Mouse (Mus musculus): ENCODE data around the gene Afdn.

Afdn gene

DNA sequence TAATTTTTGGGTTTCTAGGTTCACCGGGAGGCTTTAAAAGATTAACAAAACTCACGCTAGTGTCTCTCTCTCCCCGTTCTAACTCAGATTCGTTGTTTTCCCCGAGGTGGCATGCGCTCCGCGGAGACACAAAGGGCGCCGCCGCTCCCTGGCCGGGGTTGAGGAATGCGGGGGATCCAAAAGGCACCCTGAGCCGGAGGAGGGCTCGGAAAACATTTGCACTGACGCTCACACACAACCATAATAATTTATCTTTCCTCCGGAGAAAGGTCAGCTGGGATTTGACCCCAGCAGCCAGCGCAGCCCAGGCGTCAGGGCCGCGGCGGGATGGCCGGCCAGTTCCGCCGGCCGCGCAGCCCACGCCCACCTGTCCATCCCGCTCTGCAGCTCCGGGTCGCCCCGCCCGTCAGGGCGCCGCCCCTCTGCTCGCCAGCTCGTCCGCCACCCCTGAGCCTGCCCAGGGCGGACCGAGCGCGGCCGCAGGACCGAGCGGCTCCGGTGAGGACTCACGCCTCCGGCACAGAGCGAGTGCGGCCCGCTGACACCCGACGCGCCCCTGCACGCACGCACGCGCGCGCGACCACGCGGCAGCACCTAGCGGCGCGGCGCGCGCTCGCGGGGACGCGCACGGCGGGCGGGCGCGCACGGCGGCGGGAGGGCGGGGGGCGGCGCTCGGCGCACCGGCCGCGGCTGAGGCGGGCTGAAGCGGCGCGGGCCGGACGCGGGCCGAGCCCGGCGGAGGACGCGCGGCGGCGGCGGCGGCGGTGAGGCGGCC lies at the start of gene Afdn:
Afdn (plus strand) TSS at position 687 of the 775 bp plus-strand sequence.
- DNase-seq: peak; percentile 85

DNA sequence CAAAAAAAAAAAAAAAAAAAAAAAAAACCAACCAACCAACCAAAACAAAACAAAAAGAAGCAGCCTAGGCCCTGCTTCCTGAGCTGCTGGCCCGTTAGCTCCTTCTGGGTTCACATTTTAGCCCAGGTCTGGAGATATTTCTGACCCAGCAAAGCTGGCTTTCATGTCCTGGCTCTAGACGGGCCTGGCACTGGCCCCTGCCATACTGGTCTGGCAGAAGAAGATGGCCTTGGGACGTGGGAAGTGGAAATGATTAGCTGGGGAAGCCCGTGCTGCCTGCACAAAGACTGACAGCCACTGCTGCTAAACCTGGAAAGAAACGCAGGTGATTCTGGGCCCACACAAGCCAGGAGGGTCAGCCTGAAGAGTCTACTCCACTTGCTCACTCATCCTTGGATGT lies 49.2 kb upstream of the Afdn start:
- DNase-seq: no peak

DNA sequence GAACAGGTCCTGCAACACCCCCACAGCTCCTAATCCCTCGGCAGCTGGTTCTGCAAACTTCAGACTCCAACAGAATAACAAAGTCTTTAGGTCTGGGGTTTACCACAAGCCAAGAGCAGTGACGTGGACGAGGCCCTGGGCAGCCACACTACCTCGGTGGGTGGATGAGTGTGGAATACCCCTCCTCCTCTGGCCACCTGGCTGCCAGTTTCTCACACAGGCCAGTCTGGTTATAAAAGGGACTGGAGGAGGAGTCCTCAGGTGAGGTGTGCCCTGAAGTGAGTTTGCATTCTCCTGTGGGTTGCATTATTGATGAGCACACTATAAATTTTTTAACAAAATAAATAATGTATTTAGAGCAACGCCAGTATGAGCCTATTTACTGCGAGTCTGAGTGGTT lies 48.2 kb upstream of the Afdn start:
- no peak for DNase-seq

DNA sequence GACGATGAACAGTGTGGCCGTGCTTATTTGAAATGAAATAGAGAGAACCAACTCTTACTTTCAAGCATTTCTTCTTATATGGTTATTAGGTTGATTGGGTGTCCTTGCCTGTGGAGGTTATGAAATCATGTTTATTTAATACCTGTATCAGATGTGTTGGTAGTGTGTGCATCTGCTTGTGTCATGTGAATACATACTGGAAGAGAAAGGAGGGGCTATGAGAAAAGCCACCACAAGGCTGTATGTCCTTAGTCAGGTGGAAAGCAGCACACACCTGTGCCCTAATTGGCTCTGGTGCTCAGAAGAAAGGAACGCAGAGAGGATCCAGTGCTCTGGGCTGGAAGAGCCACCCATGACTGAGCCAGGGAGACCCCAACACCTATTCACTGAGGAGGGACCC lies 47.8 kb upstream of the Afdn start:
- DNase-seq: no peak

DNA sequence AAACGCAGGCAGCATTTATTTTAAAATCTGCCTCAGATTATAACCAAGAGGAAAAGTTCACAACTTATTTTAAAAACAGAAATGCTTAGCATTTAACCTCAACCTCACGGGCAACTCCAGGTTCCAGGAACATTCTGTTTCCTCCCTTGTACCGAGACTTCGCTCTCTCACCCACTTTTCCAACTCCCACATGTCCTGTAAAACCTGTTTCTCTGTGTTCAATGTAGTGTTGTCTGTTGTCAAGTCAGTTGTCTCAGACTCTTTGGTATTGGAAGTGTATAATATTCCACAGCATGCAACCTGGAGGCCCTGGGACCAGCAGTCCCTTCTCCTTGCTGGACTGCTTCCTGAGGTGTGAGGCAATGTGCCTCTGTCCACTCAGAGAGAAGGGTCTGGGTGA lies 46.2 kb upstream of the Afdn start:
- DNase-seq: no peak

DNA sequence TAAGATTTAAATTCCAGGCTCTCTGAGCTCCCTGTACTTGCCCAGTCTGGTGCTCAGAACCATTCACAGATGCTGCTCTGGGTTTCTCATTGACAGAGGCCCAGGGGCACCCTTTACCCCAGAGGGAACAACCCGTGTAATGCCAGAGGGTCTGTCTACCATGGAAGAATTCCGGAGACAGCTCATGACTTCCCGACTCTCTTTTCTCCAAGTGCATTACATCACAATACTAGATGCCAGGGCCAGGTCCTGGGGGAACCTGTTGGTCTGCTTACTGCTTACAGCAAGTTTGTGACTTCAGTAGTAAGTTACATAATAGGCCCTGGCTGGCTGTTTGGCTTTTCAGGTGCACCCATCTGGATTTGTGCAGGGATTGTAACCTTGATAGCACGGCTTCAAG lies 45.7 kb upstream of the Afdn start:
- peak; percentile 43 for DNase-seq

DNA sequence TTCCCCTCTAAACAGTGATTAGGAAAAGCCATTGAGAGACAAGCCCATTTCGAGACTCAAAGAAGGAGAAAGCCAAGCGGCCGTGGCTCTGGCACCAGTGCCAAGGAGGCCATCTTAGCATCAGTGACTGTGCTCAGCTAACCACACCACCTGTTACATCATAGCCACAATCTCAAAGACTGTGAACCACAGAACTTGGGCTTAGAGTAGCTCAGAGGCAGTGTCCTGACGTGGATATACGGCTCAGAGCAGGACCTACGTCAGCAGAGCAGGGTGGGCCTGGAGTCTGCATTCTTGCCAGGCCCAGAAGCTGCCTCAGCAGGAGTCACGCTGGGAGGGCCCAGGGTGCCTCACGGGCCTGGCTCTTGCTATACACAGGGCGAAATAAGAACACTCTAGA lies 44.8 kb upstream of the Afdn start:
- DNase-seq: no peak

DNA sequence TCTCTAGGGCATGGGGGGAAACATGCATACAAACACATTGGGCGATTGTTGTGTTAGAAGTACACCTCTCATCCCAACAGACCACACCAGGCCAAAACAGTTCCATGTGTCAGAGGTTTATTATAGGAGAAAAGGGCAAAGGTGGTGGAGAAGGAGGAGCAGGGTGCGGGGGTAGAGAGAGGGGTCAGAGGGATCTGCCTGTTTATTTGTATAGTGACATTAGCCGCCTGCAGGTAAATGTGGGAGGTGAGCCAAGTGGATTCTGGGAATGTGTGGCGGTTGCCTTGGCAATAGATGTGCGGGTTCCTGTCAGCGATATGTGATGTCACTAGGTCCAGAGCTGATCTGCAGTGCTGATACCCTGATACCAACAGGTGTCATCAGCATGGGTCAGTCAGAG lies 44.0 kb upstream of the Afdn start:
- no peak for DNase-seq

DNA sequence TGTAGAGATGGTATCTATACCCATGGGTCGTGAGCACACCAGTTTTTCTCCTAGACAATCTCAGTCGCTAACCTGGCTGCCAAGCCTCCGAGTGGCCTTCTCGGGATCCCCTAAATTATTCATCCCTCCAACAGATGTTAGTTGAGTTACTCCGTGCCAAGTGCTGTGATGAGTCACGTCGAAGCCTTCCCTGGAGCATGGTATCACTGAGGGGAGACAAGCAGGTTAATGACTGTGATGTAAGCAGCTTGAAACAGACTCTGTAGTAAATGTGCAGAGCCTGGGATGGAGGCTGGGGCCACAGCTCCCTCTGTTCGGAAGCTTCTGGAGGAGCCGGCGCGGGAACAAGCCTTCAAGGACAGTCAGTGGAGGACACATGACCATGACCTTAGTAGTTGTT lies 42.9 kb upstream of the Afdn start:
- no peak for DNase-seq

DNA sequence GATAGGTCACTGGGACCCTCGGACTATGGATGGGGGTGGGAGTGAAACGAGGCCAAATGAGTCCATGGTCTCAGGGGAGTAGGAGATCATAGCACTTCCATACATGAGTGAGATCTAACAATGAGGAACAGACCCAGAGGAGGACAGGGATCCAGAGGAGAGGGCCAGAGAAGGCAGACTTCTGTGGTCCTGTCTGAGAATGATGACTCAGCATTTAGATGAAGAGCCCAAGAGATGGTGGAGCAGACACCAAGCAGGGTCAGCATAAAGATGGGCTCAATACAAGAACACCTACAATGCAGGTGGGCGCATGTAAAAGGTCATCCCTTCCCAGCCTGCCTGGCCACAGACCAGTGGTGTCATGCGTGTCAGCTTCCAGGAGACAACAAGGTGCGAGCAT lies 40.2 kb upstream of the Afdn start:
- no peak for DNase-seq

DNA sequence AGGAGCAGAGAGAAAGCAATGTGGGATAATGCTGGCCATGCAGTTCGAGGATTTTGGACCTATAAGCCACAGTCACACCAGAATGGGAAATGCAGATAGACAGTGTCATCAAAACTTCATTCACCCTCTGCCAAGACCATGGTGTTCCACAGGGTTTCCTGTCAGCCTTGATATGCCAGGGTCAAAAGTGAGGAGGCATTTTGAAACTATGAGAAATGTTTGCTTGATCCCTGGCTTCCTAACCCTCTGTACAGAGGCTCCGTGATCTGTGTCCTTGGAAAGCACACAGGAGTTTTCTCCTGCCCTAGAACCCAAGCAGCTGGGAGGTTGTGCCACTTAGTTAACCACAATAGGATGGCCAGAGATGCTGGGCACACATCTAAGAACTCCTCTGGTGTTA lies 39.0 kb upstream of the Afdn start:
- DNase-seq: no peak

DNA sequence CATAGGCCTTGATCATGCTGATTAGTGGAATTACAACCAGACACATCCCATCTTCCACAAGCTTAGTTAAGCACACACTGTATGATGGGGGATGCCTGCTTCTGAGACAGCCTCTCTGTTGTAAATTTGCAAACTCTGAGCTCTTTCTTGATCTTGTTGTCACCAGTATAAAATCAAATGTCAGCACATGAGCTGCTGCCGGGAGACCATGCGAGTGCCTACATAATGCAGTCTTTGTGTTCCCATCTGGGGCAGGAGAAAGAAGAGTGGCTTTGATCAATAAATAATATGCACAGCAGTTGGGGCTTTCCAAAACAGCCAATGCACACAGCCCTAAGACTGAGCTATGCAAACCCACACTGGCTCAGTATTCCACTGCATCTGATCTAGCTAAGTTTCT lies 37.9 kb upstream of the Afdn start:
- no peak for DNase-seq

DNA sequence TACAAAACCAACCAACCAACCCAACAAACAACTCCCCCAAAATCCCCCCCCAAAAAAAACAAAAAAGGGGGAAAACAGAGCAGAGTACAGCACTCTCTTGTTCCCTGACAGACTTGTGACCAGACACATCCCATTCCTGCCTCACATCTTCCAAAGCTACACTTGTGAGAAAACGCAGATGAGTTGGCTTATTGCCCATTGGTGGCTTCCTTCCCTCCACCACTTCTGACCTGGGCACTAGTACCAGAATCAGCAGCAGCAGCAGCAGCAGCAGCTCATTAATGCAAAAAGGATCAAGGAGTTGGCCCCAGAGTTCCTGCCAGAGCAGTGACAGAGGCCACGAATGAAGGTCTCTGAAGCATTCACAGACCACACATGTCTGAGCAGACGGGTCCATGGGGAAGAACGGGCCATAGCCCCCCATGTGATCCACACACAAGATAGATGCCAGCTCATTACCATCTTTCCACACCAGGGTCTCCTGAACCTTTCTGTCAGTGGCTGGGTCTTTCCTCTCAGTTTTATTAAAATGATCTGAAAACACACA lies 35.3 kb upstream of the Afdn start:
- DNase-seq: no peak

DNA sequence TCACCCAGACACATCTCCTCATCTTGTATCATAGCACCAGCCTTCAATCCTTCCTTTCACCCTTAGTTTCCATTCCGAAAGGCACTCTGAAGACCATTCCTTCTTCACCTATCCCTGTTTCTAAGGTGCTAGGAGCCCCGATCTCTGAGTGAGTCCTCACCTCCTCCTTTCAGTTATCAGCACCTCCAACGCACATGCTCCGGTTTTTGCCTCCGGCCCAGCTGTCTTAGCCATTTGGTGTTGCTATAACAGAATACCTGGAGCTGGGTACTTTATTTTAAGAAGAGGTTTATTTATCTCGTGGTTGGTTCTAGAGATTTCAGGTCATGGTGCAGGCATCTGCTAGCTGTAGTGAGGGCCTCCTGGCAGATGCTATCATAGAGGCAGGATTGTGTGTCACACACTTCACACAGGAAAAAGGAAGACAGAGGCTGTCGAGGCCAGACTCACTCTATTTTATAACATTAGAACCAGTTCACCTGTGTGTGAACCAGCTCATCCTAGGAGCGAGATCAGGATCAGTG lies 33.4 kb upstream of the Afdn start:
- DNase-seq: no peak

DNA sequence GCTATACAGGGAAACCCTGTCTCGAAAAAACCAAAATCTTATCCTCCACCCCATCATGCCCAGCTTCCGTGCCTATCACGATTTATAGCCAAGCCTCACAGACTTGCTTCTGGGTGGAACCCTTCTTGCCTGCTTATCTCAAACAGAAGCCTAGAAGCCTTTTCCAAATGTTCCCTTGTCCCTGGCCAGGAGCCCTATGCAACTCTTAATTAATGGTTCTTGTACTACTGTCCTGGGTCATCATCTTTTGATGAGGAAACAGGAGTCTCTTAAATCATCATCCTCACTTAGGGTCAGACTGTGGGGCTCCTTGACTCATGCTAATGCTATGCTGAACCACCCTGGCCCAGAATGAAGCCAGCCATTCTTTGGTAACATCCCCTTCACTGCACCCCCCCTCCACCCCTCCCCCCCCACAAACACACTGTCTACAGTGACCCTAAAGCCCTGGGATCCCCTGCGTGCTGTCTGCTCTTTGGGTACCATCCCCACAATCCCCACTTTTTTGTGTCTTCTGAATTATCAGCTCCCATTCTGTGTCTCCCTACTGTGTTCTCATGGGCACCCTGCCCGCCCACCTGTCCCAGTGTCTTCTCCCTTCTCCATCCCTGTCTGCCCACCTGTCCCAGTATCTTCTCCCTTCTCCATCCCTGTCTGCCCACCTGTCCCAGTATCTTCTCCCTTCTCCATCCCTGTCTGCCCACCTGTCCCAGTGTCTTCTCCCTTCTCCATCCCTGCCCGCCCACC lies 29.2 kb upstream of the Afdn start:
- no peak for DNase-seq

DNA sequence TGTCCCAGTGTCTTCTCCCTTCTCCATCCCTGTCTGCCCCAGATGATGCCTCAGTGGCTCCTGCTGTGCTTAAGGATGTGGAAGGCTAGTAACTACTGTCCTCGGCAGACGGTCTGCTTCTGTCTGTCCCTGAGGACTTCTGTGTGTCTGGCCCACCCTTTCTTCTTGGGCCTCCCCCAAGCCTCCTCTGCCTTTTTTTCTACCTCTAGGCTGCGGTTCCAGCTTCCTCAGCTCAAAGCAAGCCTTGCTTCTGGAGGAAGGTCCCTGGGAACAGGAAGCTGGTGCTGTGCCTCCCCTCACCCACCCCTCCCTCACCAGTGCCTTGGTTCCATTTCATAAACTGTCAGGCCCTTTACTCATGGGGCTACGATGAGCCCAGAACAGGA lies 28.6 kb upstream of the Afdn start:
- no peak for DNase-seq

DNA sequence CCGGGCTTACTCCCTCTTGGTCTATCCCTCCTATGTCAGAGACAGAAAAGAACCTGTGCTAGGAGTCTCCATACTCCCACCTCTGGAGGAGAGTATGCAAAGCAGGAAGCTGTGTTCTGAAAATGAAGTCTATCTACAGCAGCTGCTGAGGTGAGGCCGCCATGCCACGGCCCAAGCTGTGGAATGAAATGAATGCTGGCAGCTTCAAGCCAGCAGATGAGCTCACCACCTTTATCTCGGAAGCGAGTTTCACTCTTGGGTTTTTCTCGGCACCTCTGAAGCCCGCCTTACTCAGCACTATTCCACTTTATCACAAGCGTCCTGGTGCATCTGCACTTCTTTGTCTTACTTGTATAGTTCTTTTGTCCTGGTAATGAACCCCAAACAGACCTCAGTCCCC lies 27.7 kb upstream of the Afdn start:
- DNase-seq: no peak

DNA sequence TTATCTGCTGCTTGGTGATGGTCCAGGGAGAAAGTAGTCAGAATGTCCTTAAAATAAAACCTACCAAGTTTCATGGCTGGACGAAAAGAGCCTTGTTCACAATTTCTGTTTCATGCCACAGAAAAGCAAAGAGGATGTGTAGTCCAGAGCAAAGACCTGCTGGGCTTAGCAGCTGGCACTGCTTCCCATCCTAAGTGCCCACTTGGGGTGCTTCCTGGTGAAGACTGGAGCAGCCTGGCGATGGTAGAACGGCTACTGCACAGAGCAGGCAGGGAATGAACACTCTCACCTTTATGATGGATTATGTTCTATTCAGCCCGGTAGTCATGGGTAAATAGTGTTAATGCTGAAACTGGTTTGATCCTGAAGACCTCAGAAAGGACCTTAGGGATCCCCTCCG lies 26.4 kb upstream of the Afdn start:
- no peak for DNase-seq

DNA sequence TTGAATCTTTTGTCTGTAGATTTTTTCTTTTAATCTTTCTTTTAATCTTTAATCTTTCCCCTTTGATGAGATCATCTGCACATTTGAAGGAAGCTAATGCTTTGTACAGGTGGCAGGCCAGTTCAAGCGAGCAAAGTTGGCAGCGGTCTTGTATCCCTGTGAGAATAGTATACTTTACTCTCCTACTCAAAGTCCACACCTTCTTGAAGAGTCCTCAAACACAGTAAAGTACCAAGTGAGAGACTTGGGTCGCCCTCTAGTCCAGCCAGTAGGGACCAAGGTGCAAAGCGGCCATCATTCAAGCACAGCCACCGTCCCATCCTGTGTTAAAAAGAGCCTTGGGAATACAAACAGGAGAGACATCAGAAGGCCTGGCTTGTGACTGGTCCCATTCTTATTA lies 25.3 kb upstream of the Afdn start:
- DNase-seq: peak; percentile 53

DNA sequence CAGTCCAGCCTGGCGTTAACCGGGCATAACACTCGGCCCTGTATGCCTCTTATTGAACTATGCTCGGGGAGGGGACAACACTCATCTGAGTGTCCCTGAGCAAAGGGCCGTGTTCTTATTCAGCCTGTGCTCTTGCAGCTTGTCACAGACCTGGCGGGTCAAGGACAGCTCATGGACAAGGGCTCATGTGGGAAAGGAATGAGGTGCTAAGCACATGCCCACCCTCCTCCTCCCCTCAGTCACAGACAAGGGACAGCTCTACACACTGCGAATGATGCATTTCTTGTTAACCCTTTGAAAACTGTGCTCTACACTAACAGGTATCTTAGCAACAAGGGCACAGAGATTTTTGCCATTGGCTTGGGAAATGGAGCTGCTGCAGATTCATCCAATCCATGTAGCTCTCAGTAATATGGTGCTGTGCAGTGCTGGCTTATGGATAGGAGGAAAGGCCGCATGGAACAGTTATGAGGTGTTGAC lies 24.5 kb upstream of the Afdn start:
- DNase-seq: no peak

DNA sequence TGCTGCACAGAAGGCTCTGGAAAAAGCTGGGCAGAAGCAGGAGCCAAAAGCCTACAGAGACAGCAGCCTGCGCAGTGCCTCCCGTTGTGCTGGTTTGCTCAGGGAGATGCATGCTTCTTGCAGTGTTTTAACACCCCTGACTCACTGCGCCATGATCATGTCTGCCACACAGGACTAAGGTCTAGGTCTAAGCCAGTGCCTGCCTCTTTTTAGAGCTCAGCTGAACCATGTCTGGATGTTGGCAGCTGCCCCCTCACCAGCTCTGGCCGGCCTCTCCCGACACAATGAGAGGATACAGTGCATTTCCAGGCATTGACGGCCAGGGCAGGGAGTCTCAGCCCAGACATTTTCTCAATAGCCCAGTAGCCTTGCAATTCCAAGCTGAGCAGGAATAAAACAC lies 23.0 kb upstream of the Afdn start:
- DNase-seq: peak; percentile 64

DNA sequence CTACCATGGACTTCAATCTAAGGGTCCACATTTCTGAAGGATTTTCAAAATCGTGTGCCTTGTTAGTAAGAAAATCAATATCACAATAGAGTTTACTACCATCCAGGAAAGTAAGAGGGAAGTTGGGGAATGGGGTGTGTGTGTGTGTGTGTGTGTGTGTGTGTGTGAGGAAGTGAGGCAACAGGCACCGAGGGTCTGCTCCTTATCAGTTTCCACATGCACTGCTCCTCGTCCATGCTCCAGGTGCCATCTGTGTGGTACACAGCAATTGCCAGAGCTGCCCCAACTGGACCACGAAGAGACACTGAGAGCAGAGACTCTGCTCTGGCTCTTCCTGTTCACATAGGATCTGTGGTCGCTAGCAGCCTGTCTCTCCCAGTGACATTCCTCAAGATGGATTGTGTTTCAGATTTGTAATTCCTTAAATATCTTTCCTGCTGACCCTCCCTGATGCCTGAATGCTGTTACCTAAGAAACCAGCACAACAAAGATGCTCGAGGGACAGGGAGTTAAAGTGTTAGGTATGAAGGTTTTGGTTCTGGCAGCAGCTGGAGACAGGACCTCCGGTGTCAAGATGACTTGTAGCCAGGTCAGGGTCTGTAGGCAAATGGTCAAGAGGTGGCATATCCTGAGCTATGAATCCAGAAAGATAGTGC lies 22.1 kb upstream of the Afdn start:
- no peak for DNase-seq

DNA sequence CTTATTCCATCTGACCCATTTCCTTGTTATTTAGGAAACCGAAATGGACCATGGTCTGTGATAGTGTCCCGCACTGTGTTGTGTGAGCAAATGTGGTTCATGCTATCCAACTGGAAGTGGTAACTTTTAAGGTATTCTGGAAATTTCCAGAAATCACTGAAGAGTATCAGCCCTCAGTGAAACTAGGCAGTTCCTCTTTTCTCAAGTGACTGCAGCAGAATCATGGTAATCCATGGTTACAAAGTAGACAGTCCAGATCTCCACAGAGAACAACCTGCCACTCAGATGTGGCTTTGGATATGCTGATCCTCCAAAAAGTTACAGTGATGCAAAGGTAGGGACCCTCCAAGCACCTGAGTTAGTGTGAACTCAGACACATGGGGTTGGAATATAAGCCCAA lies 21.4 kb upstream of the Afdn start:
- DNase-seq: no peak

DNA sequence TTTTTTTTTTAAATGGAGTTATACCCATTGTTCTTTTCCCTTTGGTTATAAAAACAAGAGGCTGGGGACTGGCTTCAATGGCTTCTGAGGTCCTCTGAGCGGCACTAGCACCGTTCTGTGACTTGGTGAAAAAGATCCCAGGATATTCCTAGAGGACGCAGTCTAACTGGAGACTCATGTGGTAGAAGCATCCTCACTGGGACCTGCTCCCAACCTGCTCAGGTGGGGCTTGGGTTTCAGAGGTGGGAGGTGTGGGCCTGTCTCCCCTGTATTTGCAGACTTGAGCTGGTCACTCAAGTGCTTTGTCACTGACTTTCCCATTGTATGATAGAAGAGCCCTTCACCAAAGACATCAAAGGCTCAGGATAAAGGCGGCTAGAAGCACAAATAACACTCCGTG lies 20.4 kb upstream of the Afdn start:
- no peak for DNase-seq
